Mouse (Mus musculus): ENCODE measurements around the gene Vps11.

GRCm38 (mm10) chr9:44401081-44401480 is 39.6 kb upstream of the Vps11 start:
- TF ChIP-seq CTCF (IDR thresholded peaks at IDR 0.05; ENCODE audit: borderline replicate concordance, insufficient read depth, low read depth, low read length) (no peak), POLR2A (IDR thresholded peaks at IDR 0.05; ENCODE audit: borderline replicate concordance, insufficient read depth, low read length) (no peak)
